Mouse (Mus musculus) layer of hippocampus, adult 8-10 months (tissue): ENCODE data around the gene Ccdc57. TPM values are rescaled to one million over a fixed set of nuclear protein-coding genes. Genes with fewer than 3 reads are reported as not detected.
"Not testable (repeated sequence)": the region's sequence is repeated elsewhere in the genome, so short reads cannot be mapped to it uniquely, and the experiment has no call there.

ENCODE experiments used
- DNase-seq, 2 experiments: peaks; one replicate each; pipeline ENCODE4 v3.0.0; 2022; ENCODE audit warnings: low spot score in 2 of 2
- total RNA-seq, 4 experiments: library from RNA; stranded (reverse); gene quantifications; 2 replicates each; pipeline ENCODE4 v1.2.4; 2022

The Ccdc57 gene
- total RNA-seq, 4 experiments from 2014 or later: 9.0 to 10.0 (median 9.5) TPM

DNA sequence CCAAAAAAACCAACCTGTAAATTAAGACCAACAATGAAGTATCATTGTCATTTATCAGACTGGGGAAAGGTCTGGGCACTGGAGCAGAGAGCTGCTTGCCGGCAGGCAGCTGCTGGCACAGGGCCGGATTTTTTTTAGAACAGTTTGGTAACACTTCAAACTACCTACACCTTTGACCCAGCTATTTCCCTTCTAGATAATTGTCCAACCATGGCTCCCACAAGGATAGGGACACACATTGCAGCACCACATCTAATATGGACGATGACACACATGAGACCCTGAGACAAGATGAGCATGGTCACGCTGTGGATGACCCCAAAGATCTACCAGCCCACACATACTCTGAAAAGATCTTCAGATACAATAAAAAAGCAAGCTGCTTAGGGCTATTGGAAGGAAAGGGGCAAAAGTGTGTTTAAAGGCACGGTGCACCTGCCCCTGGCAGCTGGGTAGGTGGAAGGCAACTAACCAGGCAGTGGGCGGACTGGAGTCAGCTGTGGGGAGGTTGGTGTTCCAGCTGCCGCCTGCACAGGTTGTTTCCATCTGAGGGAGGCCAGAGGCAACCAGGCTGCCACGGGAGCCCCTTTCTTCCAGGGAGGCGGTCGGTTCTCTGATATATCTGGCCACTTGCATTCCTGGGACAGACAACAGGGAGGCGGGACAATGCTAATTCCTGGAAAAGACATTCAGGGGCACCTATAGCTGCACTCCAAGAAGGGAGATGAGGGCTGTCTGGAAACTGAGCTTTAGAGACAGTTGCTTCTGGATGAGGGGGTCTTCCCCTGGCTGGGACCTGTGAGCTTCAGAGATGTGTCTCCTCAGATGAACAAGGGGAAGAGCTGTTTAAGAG is 80.4 kb downstream of the Ccdc57 start:
- DNase-seq: no peak

GRCm38 (mm10) chr11:120851582-120851981 is 81.1 kb downstream of the Ccdc57 start:
- no peak for DNase-seq

GRCm38 (mm10) chr11:120851132-120851531 is 81.5 kb downstream of the Ccdc57 start:
- no peak for DNase-seq

GRCm38 (mm10) chr11:120850331-120851030 is 82.2 kb downstream of the Ccdc57 start:
- no peak for DNase-seq

DNA sequence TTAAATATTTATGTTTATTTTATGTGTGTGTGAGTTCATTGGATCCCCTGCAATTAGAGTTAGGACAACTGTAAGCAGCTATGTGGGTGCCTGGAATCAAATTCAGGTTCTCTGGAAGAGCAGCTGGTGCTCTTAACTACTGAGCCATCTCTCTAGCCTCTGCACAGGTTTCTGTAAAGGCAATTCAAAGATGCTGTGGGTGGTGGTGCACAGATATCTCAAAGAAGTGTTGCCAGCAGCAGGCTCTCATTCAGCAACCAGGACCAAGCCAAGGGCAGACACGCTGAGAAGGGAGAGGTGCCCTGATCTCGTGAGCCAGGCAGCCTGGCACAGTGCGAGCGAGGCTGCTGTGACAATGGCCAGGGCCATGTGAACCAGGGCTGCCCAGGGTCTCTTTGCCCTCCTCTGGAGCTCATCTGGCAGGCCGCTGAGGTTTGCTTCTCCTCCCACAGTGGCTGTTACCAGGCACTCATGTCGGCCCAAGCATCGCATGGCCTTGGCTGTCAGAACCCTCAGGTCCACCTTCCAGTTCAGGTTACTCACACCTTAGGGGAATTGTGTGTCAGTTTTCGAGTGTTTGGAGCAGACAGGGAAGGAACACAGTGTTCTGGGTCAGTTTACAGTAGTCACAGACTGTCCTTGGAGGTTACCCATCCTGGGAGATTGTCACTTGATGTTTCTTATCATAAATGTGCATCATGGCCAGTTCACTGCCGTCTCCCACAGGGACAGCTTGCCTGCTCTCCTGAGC is 85.8 kb downstream of the Ccdc57 start:
- DNase-seq: no peak

- DNase-seq: no peak
Measured at GRCm38 (mm10) chr11:120844329-120844728, 88.3 kb downstream of the Ccdc57 start.

GRCm38 (mm10) chr11:120833555-120834280 is 99.0 kb downstream of the Ccdc57 start:
- DNase-seq: no peak

GRCm38 (mm10) chr11:120832962-120833361 is 99.7 kb downstream of the Ccdc57 start:
- DNase-seq: not testable (repeated sequence)

DNA sequence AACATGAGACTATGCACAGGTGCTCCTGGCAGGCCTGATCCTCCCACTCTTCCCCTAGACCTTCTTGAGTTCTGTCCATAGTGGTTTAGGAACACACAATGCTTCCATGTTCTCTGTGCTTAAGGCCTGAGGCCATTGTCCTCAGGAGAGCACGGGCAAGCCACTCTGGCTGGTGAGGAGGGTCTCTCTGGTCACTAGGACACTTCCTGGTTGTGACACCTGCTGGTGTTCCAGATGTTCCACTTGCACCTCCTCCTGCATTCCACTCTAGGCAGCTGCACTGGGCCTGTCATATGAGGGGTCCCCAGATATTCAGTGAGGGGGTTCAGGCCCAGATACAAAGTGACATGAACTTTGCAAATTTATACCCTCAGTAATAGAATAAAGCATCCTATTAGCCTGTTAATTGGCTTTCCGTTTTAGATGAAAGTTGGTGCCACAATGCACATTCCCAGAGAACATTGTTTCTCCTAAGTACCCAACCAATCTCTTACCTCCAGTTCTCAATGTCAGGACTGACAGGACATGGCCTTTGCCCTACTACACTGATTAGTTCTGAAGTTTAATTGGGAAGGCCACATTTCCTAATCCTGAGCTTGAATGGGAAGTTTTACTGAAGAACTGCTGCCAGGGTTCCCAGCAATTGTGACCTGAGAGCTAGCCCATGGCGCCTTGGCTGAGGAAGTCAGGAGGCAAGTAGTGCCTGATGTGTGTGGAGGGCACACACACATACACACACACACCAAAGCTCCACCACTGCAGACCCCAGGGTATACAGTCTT is 100.8 kb downstream of the Ccdc57 start:
- no peak for DNase-seq

DNA sequence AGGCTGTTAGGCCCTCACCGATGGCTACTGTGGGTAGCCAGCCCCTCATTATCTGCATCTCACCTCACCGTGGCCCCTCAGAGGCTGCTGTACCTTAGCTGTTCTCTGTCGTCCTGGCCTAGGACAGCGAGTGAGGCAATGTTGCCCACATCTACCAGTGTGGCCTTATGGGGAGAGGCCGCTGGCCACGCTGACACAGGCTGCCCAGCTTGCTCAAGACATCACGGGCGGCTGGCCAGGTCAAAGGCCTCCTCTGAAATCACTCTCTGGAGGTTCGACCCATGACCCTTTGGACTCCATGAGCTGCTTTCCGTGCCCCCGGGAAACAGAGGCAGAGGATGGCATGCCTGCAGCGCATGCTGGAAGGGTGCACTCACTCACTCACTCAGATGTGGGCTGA is 102.0 kb downstream of the Ccdc57 start:
- DNase-seq: no peak

DNA sequence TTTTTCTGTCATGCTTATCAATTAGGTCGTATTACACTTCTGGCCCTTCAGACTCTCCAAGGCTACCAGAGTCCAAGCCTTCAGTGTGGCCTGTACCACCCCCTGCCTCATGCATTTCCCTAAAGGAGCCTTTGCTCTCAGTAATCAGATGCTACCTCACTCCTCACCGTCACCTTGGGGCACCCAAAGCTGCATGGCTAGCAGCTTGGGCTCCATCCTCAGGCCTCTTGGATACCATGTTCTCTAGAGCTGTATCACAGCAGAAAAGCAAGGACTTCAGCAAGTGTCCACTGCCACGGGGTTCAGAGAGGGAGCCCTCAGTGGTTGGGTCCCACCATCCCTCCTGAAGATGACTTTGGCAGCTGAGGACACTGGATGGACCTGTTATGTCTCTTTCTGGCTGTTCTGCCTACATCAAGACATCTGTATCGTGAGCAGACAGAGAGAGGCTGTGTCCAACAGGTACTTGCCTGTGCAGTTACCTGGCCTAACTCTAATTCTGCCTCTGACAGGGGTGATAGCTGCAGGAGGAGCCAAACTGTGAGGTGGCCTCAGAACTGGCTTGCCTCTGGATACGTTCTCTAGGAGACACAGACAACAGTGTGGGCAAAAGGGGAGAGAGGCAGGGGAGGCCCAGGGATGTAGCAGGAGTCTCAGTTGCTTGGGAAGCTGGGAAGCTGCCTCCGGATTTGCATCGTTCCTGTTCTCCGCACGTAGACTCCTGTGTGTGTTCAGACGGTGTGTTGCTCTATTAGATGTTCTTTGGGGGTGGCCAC is 102.7 kb downstream of the Ccdc57 start:
- no peak for DNase-seq

DNA sequence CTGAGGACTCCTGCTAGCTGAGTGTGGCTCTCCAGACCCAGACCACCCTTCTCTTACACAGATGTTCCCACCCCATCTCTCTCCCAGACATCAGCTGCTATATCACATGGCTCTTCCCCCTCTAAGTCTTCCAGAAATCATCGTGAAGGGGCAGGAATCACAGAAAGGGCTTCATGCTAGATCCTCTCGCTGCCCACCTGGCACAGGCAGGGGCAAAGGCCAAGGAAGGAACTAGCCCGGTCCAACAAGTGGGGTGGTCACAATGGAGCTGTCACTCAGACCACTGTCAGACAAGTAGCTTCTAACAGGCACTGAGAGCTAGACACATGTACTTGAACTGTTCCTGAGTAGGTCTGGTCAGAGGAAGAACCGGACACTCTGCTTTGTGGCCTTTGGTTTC is 104.3 kb downstream of the Ccdc57 start:
- DNase-seq: no peak

GRCm38 (mm10) chr11:120826016-120826953 is 106.4 kb downstream of the Ccdc57 start:
- DNase-seq: no peak

DNA sequence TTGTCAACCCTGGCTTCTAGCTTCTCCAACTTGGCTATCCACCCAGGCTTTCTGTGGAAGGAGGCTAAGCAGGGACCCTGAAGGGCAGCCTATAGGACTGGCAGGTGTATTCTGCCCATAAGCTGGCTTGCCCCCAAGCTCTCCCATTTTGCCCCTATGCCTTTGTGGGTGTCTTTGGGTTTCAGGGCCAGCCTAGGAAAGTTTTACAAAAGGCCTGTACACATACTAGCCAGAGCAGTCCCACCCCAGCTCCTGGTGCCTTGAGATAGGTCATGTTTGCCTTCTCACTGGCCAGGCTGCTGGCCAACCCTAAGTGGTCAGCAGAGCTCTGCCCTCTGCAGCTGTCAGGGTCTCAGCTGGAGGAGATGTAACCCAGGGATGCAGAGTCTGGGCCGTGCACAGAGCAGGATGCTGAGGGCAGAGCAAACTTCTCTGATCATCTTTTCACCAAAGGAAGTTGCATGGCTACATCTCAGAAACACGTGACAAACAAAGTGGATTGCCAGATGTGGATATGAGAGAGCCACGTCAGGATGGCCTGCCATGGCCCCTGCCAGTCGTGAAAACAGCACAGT is 107.3 kb downstream of the Ccdc57 start:
- no peak for DNase-seq

DNA sequence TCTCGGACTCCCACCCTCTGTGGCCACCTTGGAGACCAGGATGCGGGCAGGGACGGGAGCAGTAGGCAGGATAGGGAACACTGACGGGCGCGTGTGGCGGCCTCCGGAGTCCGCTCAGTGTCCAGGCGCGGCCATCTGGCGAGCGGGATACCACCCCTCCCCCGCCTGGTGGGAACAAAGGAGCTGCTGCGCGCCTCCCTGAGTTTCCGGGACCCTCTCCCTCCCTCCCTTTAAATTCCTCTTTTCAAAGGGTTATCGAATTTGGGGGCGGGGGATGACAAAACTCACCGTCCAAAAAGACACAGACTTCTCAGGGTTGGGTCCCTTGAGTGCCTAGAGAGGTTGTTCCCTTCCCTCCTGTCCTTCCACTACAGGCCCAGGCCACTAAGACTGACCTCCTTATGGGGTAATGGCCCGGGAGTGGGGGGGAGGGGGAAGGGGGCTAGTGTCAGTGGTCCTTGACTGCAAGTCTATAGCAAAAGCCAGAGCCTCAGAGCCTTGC is 107.8 kb downstream of the Ccdc57 start:
- DNase-seq: no peak

GRCm38 (mm10) chr11:120823956-120824786 is 108.5 kb downstream of the Ccdc57 start, which contains the start of gene Fasn:
TSS of gene Fasn (minus strand) at chr11:120824547.
- DNase-seq: peak; percentile 97 to 98

GRCm38 (mm10) chr11:120823551-120823947 is 109.1 kb downstream of the Ccdc57 start:
- no peak for DNase-seq
